Mouse (Mus musculus): Measurements from ENCODE around the gene Nkx2-3. TPM values are rescaled to one million over a fixed set of nuclear protein-coding genes. Genes with fewer than 3 reads are reported as not detected.

The Nkx2-3 gene
- polyA plus RNA-seq, 1 experiment from 2014 or later, result 4.1 TPM

DNA sequence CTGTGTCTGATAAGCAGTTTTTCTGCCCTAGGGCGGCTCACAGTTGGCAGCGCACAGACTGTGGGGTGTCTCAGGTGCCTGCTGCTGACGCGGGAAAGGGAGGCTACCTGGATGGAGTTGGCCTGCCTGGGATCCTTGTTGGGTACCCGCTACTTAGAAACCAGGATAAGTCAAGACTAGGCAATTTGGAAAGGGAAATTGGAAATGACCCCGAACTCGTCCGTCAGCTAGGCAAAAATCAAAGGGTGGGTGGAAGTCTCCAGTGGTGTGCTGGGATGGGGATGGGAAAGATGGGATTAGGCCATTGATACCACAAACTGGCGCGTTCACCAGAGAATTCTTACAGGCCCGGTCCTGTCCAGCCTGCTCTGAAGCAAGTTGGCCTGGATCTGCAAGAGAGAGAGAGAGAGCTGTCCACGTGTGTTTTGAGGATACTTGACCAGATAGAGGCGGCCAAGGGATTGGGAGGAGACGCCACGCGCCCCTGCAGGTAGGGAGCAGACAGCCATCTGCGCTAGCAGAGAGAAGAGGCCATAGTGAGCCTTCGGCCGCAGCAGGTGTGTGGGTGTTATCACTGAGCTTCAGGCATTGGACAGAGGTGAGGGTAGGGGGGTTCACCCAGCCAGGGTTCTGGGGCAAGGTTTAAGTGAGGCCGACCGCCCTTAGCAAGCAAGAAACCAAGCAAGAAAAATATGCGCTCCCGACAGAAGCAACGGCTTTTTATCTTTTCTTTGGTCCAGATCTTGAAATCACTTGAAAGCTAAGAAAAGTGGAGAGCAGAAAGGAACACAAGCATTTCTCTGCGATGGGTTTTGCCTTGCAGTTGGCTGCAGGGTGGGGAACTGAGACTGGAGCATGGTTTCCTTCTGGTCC is 2.4 kb upstream of the Nkx2-3 start:
- DNase-seq (ENCODE audit: low spot score) (no peak), ATAC-seq (no peak)
- Histone ChIP-seq H3K9me3 (replicated peaks; ENCODE audit: control insufficient read depth, low read length) (no peaks in the 10 kb centered on the region), H3K4me2 (ENCODE audit: low read length) (no peak overlapping the region), H3K27me3 (replicated peaks; ENCODE audit: control insufficient read depth, insufficient read depth, low read length) (peaks cover 74% of the 10 kb centered on the region), H3K4me3 (ENCODE audit: low read depth, low read length) (no peak overlapping the region), H3K36me3 (ENCODE audit: control insufficient read depth, insufficient read depth, low read length) (no peaks in the 10 kb centered on the region), H3K9ac (ENCODE audit: low read length) (no peak overlapping the region), H3K27ac (ENCODE audit: low read depth, low read length) (no peak overlapping the region), H3K4me1 (ENCODE audit: control insufficient read depth, insufficient read depth, low read length) (peaks cover 6% of the 10 kb centered on the region; the same call in 1 of the 2 replicates)
- 6% methylated on average over 25 of the region's 25 CpGs for WGBS

DNA sequence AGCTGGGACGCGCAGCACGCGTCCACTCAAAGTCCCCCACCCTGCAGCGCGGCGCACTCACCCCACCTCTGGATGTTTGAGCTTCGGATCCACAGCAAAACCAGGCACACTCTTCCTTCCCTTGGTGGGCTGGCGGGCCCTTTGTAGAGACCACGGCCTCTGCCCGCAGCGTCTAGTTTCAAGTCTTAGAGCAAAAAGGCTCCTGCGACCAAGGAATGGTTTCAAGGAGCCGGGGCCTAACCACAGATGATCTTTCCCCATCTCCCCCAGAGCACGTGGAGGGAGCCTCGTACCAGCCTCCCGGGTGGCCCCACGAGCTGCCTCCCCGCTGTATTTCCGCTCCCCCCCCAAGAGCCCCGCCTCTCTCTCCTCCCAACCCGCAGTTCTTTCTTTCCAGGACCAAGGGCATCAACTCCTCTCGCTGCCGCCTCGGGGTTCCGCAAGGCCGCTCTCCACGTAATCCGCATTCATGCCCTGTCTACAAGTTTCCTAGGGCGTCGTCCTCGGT is 1.7 kb upstream of the Nkx2-3 start:
- 2% methylated on average over 30 of the region's 32 CpGs for WGBS
- Histone ChIP-seq H3K4me2 (ENCODE audit: low read length) (no peak overlapping the region), H3K36me3 (ENCODE audit: control insufficient read depth, insufficient read depth, low read length) (no peaks in the 10 kb centered on the region), H3K9ac (ENCODE audit: low read length) (no peak overlapping the region), H3K4me1 (ENCODE audit: control insufficient read depth, insufficient read depth, low read length) (peaks cover 6% of the 10 kb centered on the region; the same call in 1 of the 2 replicates), H3K27ac (ENCODE audit: low read depth, low read length) (no peak overlapping the region), H3K9me3 (replicated peaks; ENCODE audit: control insufficient read depth, low read length) (no peaks in the 10 kb centered on the region), H3K27me3 (replicated peaks; ENCODE audit: control insufficient read depth, insufficient read depth, low read length) (peaks cover 67% of the 10 kb centered on the region), H3K4me3 (ENCODE audit: low read depth, low read length) (no peak overlapping the region)
- no peak for DNase-seq (ENCODE audit: low spot score)
- no peak for ATAC-seq

GRCm38 (mm10) chr19:43611110-43611509 is 1.0 kb upstream of the Nkx2-3 start:
- Histone ChIP-seq H3K4me3 (ENCODE audit: low read depth, low read length) (no peak overlapping the region), H3K4me1 (ENCODE audit: control insufficient read depth, insufficient read depth, low read length) (peaks cover 6% of the 10 kb centered on the region; the same call in 1 of the 2 replicates), H3K9me3 (replicated peaks; ENCODE audit: control insufficient read depth, low read length) (no peaks in the 10 kb centered on the region), H3K4me2 (ENCODE audit: low read length) (no peak overlapping the region), H3K36me3 (ENCODE audit: control insufficient read depth, insufficient read depth, low read length) (no peaks in the 10 kb centered on the region), H3K9ac (ENCODE audit: low read length) (no peak overlapping the region), H3K27ac (ENCODE audit: low read depth, low read length) (no peak overlapping the region), H3K27me3 (replicated peaks; ENCODE audit: control insufficient read depth, insufficient read depth, low read length) (peaks cover 60% of the 10 kb centered on the region)
- ATAC-seq, result no peak
- no peak for DNase-seq (ENCODE audit: low spot score)
- WGBS, result 14% methylated on average over 8 of the region's 8 CpGs

GRCm38 (mm10) chr19:43611561-43611960 is 564 bp upstream of the Nkx2-3 start:
- Histone ChIP-seq H3K27me3 (replicated peaks; ENCODE audit: control insufficient read depth, insufficient read depth, low read length) (peaks cover 56% of the 10 kb centered on the region), H3K4me1 (ENCODE audit: control insufficient read depth, insufficient read depth, low read length) (peaks cover 7% of the 10 kb centered on the region), H3K36me3 (ENCODE audit: control insufficient read depth, insufficient read depth, low read length) (no peaks in the 10 kb centered on the region), H3K27ac (ENCODE audit: low read depth, low read length) (no peak overlapping the region), H3K9ac (ENCODE audit: low read length) (no peak overlapping the region), H3K4me2 (ENCODE audit: low read length) (peak overlapping the region; percentile 66), H3K9me3 (replicated peaks; ENCODE audit: control insufficient read depth, low read length) (no peaks in the 10 kb centered on the region), H3K4me3 (ENCODE audit: low read depth, low read length) (peak overlapping the region; percentile 44; the same call in 1 of the 2 replicates)
- WGBS, result 9% methylated on average over 12 of the region's 12 CpGs
- DNase-seq (ENCODE audit: low spot score) (no peak), ATAC-seq (no peak)

GRCm38 (mm10) chr19:43612501-43612971 is 411 bp downstream of the Nkx2-3 start:
- WGBS, result under 1% methylated on average over 23 of the region's 23 CpGs
- H3K4me1 ChIP-seq (ENCODE audit: control insufficient read depth, insufficient read depth, low read length), result peaks cover 12% of the 10 kb centered on the region
- DNase-seq (ENCODE audit: low spot score) (no peak), ATAC-seq (no peak)
- no peaks in the 10 kb centered on the region for H3K36me3 ChIP-seq (ENCODE audit: control insufficient read depth, insufficient read depth, low read length)
- peak overlapping the region; percentile 69 for H3K9ac ChIP-seq (ENCODE audit: low read length)
- peak overlapping the region; percentile 44 for H3K4me3 ChIP-seq (ENCODE audit: low read depth, low read length)
- H3K27me3 ChIP-seq (replicated peaks; ENCODE audit: control insufficient read depth, insufficient read depth, low read length), result peaks cover 53% of the 10 kb centered on the region
- peak overlapping the region; percentile 66 for H3K4me2 ChIP-seq (ENCODE audit: low read length)
- H3K27ac ChIP-seq (ENCODE audit: low read depth, low read length), result no peak overlapping the region
- no peaks in the 10 kb centered on the region for H3K9me3 ChIP-seq (replicated peaks; ENCODE audit: control insufficient read depth, low read length)

DNA sequence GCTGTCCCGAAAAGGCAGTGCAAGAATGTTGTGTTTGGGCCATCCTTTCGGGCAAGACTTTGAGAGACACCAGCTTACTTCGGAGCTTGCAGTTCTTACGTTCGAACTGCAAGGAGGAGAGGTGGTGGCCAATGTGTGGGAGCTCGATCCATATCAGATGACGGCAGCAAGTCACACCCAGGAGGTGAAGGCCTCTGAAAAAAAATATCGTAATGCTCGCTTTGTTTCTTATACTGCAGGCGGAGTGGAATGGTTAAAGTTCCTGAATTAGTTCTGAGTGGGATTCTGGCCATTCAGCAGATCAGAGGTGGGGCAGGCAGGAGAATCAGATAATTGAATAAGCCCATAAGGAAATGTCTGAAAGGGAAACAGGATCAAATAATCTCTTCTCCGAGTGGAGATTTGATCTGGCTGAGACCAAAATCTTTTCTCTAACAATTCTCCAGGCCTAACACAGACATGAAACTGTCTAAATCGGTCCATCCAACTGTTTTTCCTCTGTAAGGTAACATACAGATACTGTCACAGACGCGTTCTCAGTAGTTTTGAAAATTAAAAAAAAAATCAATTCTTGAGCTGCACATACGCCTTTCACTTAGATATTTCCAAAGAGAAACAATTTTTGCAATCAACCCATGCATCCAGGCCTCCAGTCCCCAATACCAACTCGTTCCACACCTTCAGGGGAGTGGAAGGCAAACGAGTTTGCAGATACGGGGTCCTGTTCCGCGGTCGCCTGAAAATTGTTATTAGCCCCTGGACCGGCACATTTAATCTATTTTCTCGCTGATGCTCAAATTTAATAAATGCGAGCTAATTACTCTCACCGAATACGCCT is 1.4 kb downstream of the Nkx2-3 start:
- no peak for ATAC-seq
- Histone ChIP-seq H3K4me2 (ENCODE audit: low read length) (peak overlapping the region; percentile 66), H3K4me1 (ENCODE audit: control insufficient read depth, insufficient read depth, low read length) (peaks cover 12% of the 10 kb centered on the region), H3K9ac (ENCODE audit: low read length) (peak overlapping the region; percentile 69), H3K9me3 (replicated peaks; ENCODE audit: control insufficient read depth, low read length) (no peaks in the 10 kb centered on the region), H3K27me3 (replicated peaks; ENCODE audit: control insufficient read depth, insufficient read depth, low read length) (peaks cover 56% of the 10 kb centered on the region), H3K4me3 (ENCODE audit: low read depth, low read length) (peak overlapping the region; percentile 44), H3K36me3 (ENCODE audit: control insufficient read depth, insufficient read depth, low read length) (no peaks in the 10 kb centered on the region), H3K27ac (ENCODE audit: low read depth, low read length) (no peak overlapping the region)
- WGBS, result 4% methylated on average over 26 of the region's 26 CpGs
- no peak for DNase-seq (ENCODE audit: low spot score)

- ATAC-seq (peak; percentile 22), DNase-seq (ENCODE audit: low spot score) (peak; percentile 60)
- under 1% methylated on average over 89 of the region's 92 CpGs for WGBS
- H3K4me1 ChIP-seq (ENCODE audit: control insufficient read depth, insufficient read depth, low read length), result peaks cover 12% of the 10 kb centered on the region
- peak overlapping the region; percentile 52; the same call in 1 of the 2 replicates for H3K27ac ChIP-seq (ENCODE audit: low read depth, low read length)
- no peaks in the 10 kb centered on the region for H3K36me3 ChIP-seq (ENCODE audit: control insufficient read depth, insufficient read depth, low read length)
- H3K9me3 ChIP-seq (replicated peaks; ENCODE audit: control insufficient read depth, low read length), result no peaks in the 10 kb centered on the region
- peaks cover 61% of the 10 kb centered on the region for H3K27me3 ChIP-seq (replicated peaks; ENCODE audit: control insufficient read depth, insufficient read depth, low read length)
- peak overlapping the region; percentile 69 for H3K9ac ChIP-seq (ENCODE audit: low read length)
- peak overlapping the region; percentile 44 for H3K4me3 ChIP-seq (ENCODE audit: low read depth, low read length)
- H3K4me2 ChIP-seq (ENCODE audit: low read length), result peak overlapping the region; percentile 66
Measured at GRCm38 (mm10) chr19:43614341-43615073, 2.4 kb downstream of the Nkx2-3 start.

DNA sequence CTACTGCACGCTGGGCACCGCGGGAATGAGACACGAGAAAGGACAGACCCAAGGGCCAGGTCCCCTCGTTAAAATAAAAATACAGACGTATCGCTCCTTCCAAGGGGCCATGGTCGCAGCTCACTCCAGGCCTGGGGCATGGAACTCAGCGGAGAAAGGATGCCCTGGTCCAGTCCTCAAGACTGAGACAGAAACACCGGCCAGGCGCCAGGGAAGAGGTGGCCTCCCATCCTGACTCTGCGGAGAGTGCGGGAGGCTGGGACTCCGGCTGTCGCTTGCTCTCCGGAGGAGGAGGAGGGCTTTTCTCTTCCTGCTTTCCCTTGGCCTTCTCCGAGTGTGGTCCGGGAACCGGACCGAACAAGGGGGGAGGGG is 2.9 kb downstream of the Nkx2-3 start:
- Histone ChIP-seq H3K36me3 (ENCODE audit: control insufficient read depth, insufficient read depth, low read length) (no peaks in the 10 kb centered on the region), H3K27ac (ENCODE audit: low read depth, low read length) (peak overlapping the region; percentile 52), H3K4me1 (ENCODE audit: control insufficient read depth, insufficient read depth, low read length) (peaks cover 12% of the 10 kb centered on the region), H3K4me2 (ENCODE audit: low read length) (peak overlapping the region; percentile 66), H3K27me3 (replicated peaks; ENCODE audit: control insufficient read depth, insufficient read depth, low read length) (peaks cover 61% of the 10 kb centered on the region), H3K9me3 (replicated peaks; ENCODE audit: control insufficient read depth, low read length) (no peaks in the 10 kb centered on the region), H3K9ac (ENCODE audit: low read length) (peak overlapping the region; percentile 69), H3K4me3 (ENCODE audit: low read depth, low read length) (peak overlapping the region; percentile 44)
- peak; percentile 49 for DNase-seq (ENCODE audit: low spot score)
- ATAC-seq, result peak; percentile 10; the same call in 1 of the 2 replicates
- WGBS, result under 1% methylated on average over 20 of the region's 20 CpGs
